Mouse (Mus musculus): ENCODE data around the gene Tmem54. TPM values are rescaled to one million over a fixed set of nuclear protein-coding genes. Genes with fewer than 3 reads are reported as not detected.

Gene Tmem54
- total and polyA plus RNA-seq, 2 experiments from 2014 or later = 0.19 TPM; not detected in 1

DNA sequence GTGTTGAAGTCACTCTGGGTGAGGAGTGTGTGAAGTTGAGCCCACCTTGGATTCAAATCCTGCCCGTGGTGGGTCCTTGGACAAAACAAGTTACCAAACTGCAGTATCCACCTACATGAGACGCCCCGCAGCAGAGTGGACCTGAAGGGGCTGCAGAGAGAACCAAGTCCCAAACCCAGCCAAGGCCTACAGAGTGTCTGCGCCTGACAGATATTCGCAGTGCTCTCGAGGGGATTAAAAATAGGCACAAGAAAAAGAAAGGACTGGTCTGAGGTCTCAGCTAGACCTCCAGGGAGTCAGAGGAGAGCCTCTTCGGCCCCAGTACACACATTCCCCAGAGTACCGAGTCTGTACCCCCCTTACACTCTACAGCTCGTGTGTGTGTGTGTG is 30.8 kb downstream of the Tmem54 start:
- no peaks in the 10 kb centered on the region for H3K36me3 ChIP-seq (ENCODE audit: insufficient read depth, low read length)
- ATAC-seq (no peak), DNase-seq (ENCODE audit: low spot score) (no peak)
- no peak for TF ChIP-seq CTCF (IDR thresholded peaks at IDR 0.05; ENCODE audit: low read depth)
- H3K27me3 ChIP-seq (ENCODE audit: insufficient read depth, low read length) = no peaks in the 10 kb centered on the region
- H3K9ac ChIP-seq (replicated peaks; ENCODE audit: low read length) = peak overlapping the region; percentile 77
- H3K4me3 ChIP-seq (ENCODE audit: low read length) = peak overlapping the region; percentile 63
- H3K9me3 ChIP-seq (ENCODE audit: low read length) = no peaks in the 10 kb centered on the region
- H3K27ac ChIP-seq = no peak overlapping the region
- 35% methylated on average over 9 of the region's 9 CpGs for WGBS
- H3K4me2 ChIP-seq (ENCODE audit: low read depth, low read length) = peak overlapping the region; percentile 88
- H3K4me1 ChIP-seq (ENCODE audit: insufficient read depth, low read length) = peaks cover 5% of the 10 kb centered on the region; the same call in 1 of the 2 replicates

DNA sequence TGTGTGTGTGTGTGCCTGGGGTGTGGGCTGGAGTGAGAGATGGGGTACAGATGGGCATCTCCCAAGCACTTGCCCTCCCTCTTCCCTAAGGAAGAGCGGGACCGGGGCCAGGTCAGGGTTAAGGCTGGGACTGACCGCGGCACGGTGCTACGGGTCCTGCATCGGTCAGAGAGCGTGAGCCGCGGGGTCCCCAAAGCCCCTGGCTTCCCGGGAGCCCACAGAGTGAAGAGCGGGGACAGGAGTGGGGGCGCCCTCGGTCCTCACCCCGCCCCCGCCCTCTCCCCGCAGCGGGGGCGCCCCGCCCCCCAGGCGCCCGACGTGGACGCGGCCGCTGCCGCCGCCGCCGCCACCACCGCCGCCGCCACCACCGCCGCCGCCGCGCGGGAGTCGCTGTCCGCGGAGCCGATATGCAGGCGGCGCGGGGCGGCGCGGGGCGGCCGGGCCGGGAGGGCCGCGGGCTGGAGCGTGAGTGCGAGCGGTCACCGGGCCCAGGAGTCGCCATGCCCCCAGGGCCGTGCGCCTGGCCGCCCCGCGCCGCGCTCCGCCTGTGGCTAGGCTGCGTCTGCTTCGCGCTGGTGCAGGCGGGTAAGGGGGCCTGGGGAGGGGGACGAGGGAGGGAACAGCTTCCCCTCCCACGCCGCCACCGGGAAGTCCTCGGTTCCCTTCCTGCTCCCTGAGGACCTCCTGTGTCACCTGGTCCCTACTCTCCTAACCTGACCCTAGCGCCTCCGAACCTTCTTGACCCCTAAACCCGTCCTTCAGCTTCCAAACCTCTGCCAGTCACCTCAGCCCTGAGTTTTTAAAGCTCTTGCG is 31.4 kb downstream of the Tmem54 start, which contains the start of gene Fndc5:
TSS of gene Fndc5 (plus strand) at position 421 of the 813 bp plus-strand sequence.
- TF ChIP-seq CTCF (IDR thresholded peaks at IDR 0.05; ENCODE audit: low read depth) = no peak
- peak within 1 kb of the TSS; percentile 77 for H3K9ac ChIP-seq (replicated peaks; ENCODE audit: low read length)
- no peaks in the 10 kb centered on the region for H3K9me3 ChIP-seq (ENCODE audit: low read length)
- H3K4me2 ChIP-seq (ENCODE audit: low read depth, low read length) = peak within 1 kb of the TSS; percentile 88
- H3K27me3 ChIP-seq (ENCODE audit: insufficient read depth, low read length) = no peaks in the 10 kb centered on the region
- ATAC-seq (peak; percentile 55), DNase-seq (ENCODE audit: low spot score) (peak; percentile 53)
- peaks cover 10% of the 10 kb centered on the region; the same call in 1 of the 2 replicates for H3K4me1 ChIP-seq (ENCODE audit: insufficient read depth, low read length)
- peak within 1 kb of the TSS; percentile 63 for H3K4me3 ChIP-seq (ENCODE audit: low read length)
- WGBS = 2% methylated on average over 46 of the region's 80 CpGs
- no peak within 1 kb of the TSS for H3K27ac ChIP-seq
- H3K36me3 ChIP-seq (ENCODE audit: insufficient read depth, low read length) = no peaks in the 10 kb centered on the region

DNA sequence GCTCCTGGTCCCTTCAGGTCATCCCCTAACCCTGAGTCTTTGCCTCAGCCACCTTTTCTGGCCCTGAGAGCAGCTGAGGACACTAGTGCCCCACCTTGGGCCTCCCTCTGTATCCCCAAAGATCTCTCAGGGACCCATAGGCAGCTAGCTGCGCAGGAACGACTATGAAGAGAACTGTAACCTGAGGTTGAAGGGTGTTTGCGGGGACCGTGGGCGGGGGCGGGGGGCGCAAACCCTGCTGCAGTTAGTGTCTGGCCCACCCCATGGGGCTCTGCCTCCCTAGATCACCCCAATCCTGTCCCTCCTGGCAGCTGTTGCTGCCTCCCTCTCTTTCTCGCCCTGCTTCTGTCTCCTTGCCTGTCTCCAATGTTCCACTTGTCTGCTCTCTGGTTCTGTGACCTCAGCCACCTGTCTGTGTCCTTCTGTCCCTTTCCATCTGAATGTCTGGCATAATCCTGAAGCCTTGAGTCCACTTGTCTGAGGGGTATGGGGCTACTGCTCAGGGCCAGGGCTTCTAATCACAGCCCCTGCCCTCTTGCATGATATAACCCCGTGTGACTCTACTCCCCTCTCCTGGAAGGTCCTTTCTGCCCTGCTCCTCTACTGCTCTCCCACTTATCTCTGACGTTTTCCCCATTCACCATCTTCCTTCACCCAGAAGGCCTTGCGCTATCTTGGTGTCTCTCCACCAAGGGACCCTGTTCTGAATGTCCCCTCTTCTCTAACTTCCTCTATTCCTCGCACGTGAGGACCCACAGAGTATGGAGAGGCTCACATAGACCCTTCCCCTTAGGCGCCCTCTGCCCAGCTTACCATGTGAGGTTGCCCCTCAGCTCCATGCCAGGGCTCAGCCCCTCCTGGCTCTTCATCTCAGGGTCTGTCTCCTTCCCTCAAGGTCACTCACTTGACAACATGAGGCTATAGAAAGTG is 32.3 kb downstream of the Tmem54 start:
- Histone ChIP-seq H3K4me2 (ENCODE audit: low read depth, low read length) (peak overlapping the region; percentile 88), H3K27ac (no peak overlapping the region), H3K36me3 (ENCODE audit: insufficient read depth, low read length) (no peaks in the 10 kb centered on the region), H3K9ac (replicated peaks; ENCODE audit: low read length) (peak overlapping the region; percentile 77; the same call in 1 of the 2 replicates), H3K4me3 (ENCODE audit: low read length) (peak overlapping the region; percentile 63), H3K27me3 (ENCODE audit: insufficient read depth, low read length) (no peaks in the 10 kb centered on the region), H3K9me3 (ENCODE audit: low read length) (no peaks in the 10 kb centered on the region), H3K4me1 (ENCODE audit: insufficient read depth, low read length) (peaks cover 18% of the 10 kb centered on the region)
- no peak for ATAC-seq
- WGBS = 50% methylated on average over 14 of the region's 14 CpGs
- no peak for DNase-seq (ENCODE audit: low spot score)
- TF ChIP-seq CTCF (IDR thresholded peaks at IDR 0.05; ENCODE audit: low read depth) = no peak

DNA sequence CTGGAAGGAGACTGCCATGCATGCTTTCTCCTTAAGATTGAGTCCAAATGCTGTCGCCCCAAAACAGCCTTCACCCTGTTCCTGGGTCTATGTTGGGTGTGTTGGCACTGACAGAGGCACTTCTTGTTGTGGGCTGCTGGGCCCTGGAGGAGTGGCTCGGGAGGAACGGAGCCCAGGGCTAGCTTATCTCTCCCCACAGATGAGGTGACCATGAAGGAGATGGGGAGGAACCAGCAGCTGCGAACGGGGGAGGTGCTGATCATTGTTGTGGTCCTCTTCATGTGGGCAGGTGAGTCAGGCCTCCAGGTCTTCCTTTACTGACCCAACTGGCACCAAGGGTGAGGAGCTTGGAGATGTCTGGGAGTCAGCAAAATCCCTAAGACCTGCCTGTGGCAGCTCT is 34.3 kb downstream of the Tmem54 start:
- WGBS = 90% methylated on average over 5 of the region's 5 CpGs
- H3K4me1 ChIP-seq (ENCODE audit: insufficient read depth, low read length) = peaks cover 29% of the 10 kb centered on the region

DNA sequence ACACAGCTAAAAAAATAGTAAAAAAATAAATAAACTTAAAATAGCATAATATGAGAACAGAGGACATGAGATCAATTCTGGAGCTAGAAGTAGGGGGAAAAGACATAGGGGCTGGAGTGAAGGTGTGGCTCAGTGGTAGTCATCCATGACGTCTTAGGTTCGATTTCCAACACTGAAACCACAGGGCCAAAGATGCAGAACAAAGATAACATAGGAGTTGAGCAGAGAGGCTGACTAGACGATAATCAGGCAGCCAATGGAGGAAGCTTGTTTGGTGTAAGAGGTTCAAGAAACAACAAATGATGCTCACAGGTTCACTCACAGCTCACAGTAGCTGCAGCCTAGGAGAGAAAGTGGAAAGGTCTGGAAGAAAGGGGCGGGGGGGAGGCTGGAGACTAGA is 35.5 kb downstream of the Tmem54 start:
- Histone ChIP-seq H3K4me3 (ENCODE audit: low read length) (no peak overlapping the region), H3K9ac (replicated peaks; ENCODE audit: low read length) (no peak overlapping the region), H3K27ac (no peak overlapping the region), H3K27me3 (ENCODE audit: insufficient read depth, low read length) (no peaks in the 10 kb centered on the region), H3K36me3 (ENCODE audit: insufficient read depth, low read length) (no peaks in the 10 kb centered on the region), H3K4me2 (ENCODE audit: low read depth, low read length) (no peak overlapping the region), H3K4me1 (ENCODE audit: insufficient read depth, low read length) (peaks cover 38% of the 10 kb centered on the region), H3K9me3 (ENCODE audit: low read length) (no peaks in the 10 kb centered on the region)
- DNase-seq (ENCODE audit: low spot score) = no peak
- no peak for ATAC-seq
- 90% methylated on average over 4 of the region's 4 CpGs for WGBS
- TF ChIP-seq CTCF (IDR thresholded peaks at IDR 0.05; ENCODE audit: low read depth) = no peak

More for the DNA sequence above, 34.3 kb downstream of the Tmem54 start:
- Histone ChIP-seq H3K4me3 (ENCODE audit: low read length) (no peak overlapping the region), H3K9me3 (ENCODE audit: low read length) (no peaks in the 10 kb centered on the region), H3K27me3 (ENCODE audit: insufficient read depth, low read length) (no peaks in the 10 kb centered on the region), H3K36me3 (ENCODE audit: insufficient read depth, low read length) (no peaks in the 10 kb centered on the region), H3K27ac (no peak overlapping the region), H3K9ac (replicated peaks; ENCODE audit: low read length) (no peak overlapping the region), H3K4me2 (ENCODE audit: low read depth, low read length) (no peak overlapping the region)
- no peak for TF ChIP-seq CTCF (IDR thresholded peaks at IDR 0.05; ENCODE audit: low read depth)
- DNase-seq (ENCODE audit: low spot score) (no peak), ATAC-seq (no peak)

DNA sequence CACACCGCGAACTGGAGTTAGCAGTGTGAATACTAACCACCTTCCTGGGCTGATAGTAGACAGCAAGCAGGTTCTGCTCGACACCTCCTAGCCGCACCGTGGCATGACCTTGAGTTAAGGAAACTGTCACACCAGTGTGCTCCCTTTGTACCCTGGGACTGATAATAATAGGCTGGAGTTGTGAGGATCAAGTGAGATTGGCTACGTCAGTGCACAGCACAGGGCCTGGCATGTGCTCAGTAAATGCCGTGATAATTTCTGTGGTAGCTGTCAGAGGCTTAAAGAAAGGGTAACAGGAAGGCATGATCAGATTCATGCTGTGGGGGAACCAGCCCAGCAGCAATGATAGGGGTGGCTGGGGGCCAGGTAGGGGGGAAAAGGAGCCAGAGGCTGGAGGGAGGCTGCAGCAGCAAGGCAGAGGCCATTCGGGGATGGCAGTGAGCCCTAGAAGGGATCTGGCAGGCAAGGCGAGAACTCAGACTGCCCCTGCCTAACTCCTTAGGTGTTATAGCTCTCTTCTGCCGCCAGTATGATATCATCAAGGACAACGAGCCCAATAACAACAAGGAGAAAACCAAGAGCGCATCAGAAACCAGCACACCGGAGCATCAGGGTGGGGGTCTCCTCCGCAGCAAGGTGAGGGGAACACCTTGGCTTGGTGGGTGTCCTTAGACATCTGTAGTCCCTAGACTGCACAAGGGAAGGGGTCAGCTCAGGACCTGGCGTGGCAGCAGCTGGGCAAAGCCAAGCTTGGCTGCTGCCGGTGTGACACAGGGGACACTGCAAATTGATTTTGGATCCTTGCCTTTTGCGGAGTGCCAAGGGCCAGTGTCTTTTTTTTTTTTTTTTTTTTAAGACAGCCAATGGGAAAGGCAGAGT is 36.5 kb downstream of the Tmem54 start:
- peaks cover 38% of the 10 kb centered on the region for H3K4me1 ChIP-seq (ENCODE audit: insufficient read depth, low read length)
- TF ChIP-seq CTCF (IDR thresholded peaks at IDR 0.05; ENCODE audit: low read depth) = no peak
- H3K4me3 ChIP-seq (ENCODE audit: low read length) = no peak overlapping the region
- no peak overlapping the region for H3K4me2 ChIP-seq (ENCODE audit: low read depth, low read length)
- H3K9ac ChIP-seq (replicated peaks; ENCODE audit: low read length) = no peak overlapping the region
- DNase-seq (ENCODE audit: low spot score) = peak; percentile 59
- no peaks in the 10 kb centered on the region for H3K9me3 ChIP-seq (ENCODE audit: low read length)
- H3K27ac ChIP-seq = peak overlapping the region; percentile 82; the same call in 1 of the 2 replicates
- no peak for ATAC-seq
- H3K27me3 ChIP-seq (ENCODE audit: insufficient read depth, low read length) = no peaks in the 10 kb centered on the region
- WGBS = 50% methylated on average over 17 of the region's 17 CpGs
- H3K36me3 ChIP-seq (ENCODE audit: insufficient read depth, low read length) = no peaks in the 10 kb centered on the region
